Comparison of ENCODE assay signal across 8 mouse cellular contexts in the genomic region with DNA sequence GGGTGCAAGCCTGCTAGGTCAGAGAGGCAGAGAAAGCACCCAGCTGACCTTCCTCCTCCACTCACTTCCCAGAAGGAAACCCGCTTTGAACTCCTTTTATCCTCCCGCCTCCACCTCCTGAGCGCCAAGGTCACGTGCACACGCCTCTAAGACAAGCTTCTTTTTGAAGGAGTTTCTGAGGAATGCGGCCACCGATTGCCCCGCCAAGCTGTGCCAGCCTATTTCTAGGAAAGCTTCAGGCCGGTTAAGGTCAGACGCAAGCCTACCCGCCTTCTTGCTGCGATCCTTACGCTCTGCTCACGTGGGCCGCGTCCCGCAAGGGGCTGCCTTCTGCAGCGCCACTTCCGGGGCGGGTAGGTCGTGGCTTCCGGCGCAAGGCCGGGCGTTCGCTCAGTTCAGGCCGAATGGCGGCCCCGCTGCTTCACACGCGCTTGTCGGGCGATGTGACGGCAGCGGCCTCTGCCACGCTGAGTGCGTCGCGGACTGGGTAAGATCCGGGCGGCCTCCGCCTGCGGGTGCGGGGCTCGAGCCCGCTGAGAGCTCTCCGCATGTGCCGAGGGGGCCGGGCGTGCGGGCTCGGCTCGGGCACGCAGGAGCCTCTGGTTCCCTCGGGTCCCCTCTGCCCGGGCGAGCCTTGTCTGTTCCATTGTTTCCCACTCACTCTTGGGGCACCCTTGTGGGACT. TPM values are rescaled to one million over a fixed set of nuclear protein-coding genes. Genes with fewer than 3 reads are reported as not detected.
DNase-seq lines count a peak whose midpoint lies in the region; ATAC-seq and TF ChIP-seq lines count a peak whose summit lies in the region.

Rrn3 (plus strand) TSS at position 356 of the 684 bp plus-strand sequence.

- under 1% methylated on average over 57 of the region's 57 CpGs for WGBS in forebrain, embryonic 15.5 days
- whole genome bisulfite sequencing in lung, adult 2 months, result under 1% methylated on average over 57 of the region's 57 CpGs

- H3K27ac ChIP-seq in ES-E14 (ENCODE audit: insufficient read depth, low read depth, low read length, poor library complexity, severe bottlenecking), result peak within 1 kb of the TSS; percentile 94
- peak within 1 kb of the TSS; percentile 76 for H3K27ac ChIP-seq in forebrain, embryonic 15.5 days (replicated peaks)

- H3K9me3 ChIP-seq in ES-E14 (ENCODE audit: control insufficient read depth, insufficient read depth, low read depth, low read length), result peaks cover 15% of the 10 kb centered on the region
- no peaks in the 10 kb centered on the region for H3K9me3 ChIP-seq in forebrain, embryonic 15.5 days

- in situ Hi-C loops in ES-E14 (cut with MboI; ENCODE audit: low sequenced_read_pairs in 2 of 2, unreplicated experiment in 2 of 2), result no loop called here

- H3K36me3 ChIP-seq in ES-E14 (ENCODE audit: control insufficient read depth, insufficient read depth, low read length, poor library complexity, severe bottlenecking), result peaks cover 20% of the 10 kb centered on the region
- H3K36me3 ChIP-seq in forebrain, embryonic 15.5 days, result peaks cover 19% of the 10 kb centered on the region

- peaks cover under 1 to 5% of the 10 kb centered on the region in 2 experiments for H3K4me1 ChIP-seq in ES-E14 (ENCODE audit: control insufficient read depth in 2 of 2, insufficient read depth in 2 of 2, low read length in 2 of 2, poor library complexity in 1 of 2)
- peaks cover 19% of the 10 kb centered on the region for H3K4me1 ChIP-seq in forebrain, embryonic 15.5 days
- H3K4me1 ChIP-seq in lung, adult 2 months (ENCODE audit: control insufficient read depth, insufficient read depth, low read length), result peaks cover 7% of the 10 kb centered on the region

- peak within 1 kb of the TSS; percentile 97 for H3K9ac ChIP-seq in ES-E14 (ENCODE audit: insufficient read depth, low read depth, low read length, poor library complexity, severe bottlenecking)
- H3K9ac ChIP-seq in forebrain, embryonic 15.5 days (replicated peaks), result peak within 1 kb of the TSS; percentile 85

- peak; percentile 99 for ATAC-seq in forebrain, embryonic 15.5 days (replicated peaks)
- ATAC-seq in neutrophil, adult 5-6 weeks (ENCODE audit: extremely low read depth, insufficient number of reproducible peaks, low FRiP score, poor library complexity, severe bottlenecking), result peak; percentile 98

- TF ChIP-seq CTCF in lung, adult 2 months (IDR thresholded peaks at IDR 0.05; ENCODE audit: insufficient read depth, low read length), result no peak

- intact Hi-C loops in heart, postnatal 25 days (cut with DNase I), result loop anchor here (2.0 kb wide), 1 partner anchor 38 kb away; the partner anchor contains the start of gene Ntan1

- H3K27me3 ChIP-seq in forebrain, embryonic 15.5 days, result no peaks in the 10 kb centered on the region

- H3K4me2 ChIP-seq in forebrain, embryonic 15.5 days (replicated peaks), result peak within 1 kb of the TSS; percentile 44

- H3K4me3 ChIP-seq in ES-E14 (ENCODE audit: insufficient read depth in 1 of 2, low read depth in 1 of 2, low read length in 2 of 2, poor library complexity in 1 of 2, severe bottlenecking in 1 of 2), result peak within 1 kb of the TSS; percentile 85 to 95
- H3K4me3 ChIP-seq in forebrain, embryonic 15.5 days, result peak within 1 kb of the TSS; percentile 80
- H3K4me3 ChIP-seq in lung, adult 2 months (replicated peaks; ENCODE audit: extremely low read depth, low read depth, low read length), result peak within 1 kb of the TSS; percentile 91

- DNase-seq in ES-E14 (ENCODE audit: low read depth, low spot score), result peak; percentile 84
- peak; percentile 90 for DNase-seq in cerebellum, adult 11-12 months
- peak; percentile 81 for DNase-seq in heart, postnatal 25 days (ENCODE audit: low spot score)
- DNase-seq in layer of hippocampus, adult 18-20 months (ENCODE audit: low spot score in 2 of 2), result peak; percentile 88 to 93
- peak; percentile 89 for DNase-seq in lung, adult 2 months
- DNase-seq in thymus, adult 18-20 months, result peak; percentile 79 to 81

- TF ChIP-seq POLR2A in lung, adult 2 months (IDR thresholded peaks at IDR 0.05; ENCODE audit: borderline replicate concordance, extremely low read depth, low read depth, low read length), result peak; percentile 96

TF ChIP-seq in ES-E14, 5 proteins besides CTCF, POLR2A, EP300 and RAD21:
- TF ChIP-seq HCFC1 (IDR thresholded peaks at IDR 0.05; ENCODE audit: borderline replicate concordance, insufficient read depth, low read length) (peak; percentile 68; the same call in 1 of the 2 replicates), CHD2 (IDR thresholded peaks at IDR 0.05; ENCODE audit: low read depth, low read length) (no peak)
TF ChIP-seq in ES-E14: peak in this region for 1.

RNA-seq across cellular contexts. Expression of gene Rrn3, which starts in this region (rescaled TPM):
- 125 and 147 TPM in 2 replicates for total RNA-seq in ES-E14 (2012; rRNA removed)
- polyA plus RNA-seq in forebrain, embryonic 15.5 days (2015; fragmentation: Nextera tagmentation; extraction: Ambion mirVana), result 108 and 110 TPM in 2 replicates
- total RNA-seq in heart, postnatal 25 days (2021), result 10 to 100 TPM; 37.5 to 38.3 TPM
- total RNA-seq in layer of hippocampus, adult 18-20 months (2021), result 10 to 100 TPM; 51.3 to 51.5 TPM
- 6.5 and 9.2 TPM in 2 replicates for polyA plus RNA-seq in lung, adult 2 months (2012; rRNA removed)
- 21.5 and 23.9 TPM in 2 replicates for total RNA-seq in neutrophil, adult 5-6 weeks (2017)

Comparison
In these comparisons a context has a peak if more than half of its experiments do, and no peak if none do; other contexts are left out.
1. Peak in every context shown above with its lines: DNase-seq, ATAC-seq, H3K4me3 ChIP-seq and H3K27ac ChIP-seq.
2. RNA of gene Rrn3 (polyA plus RNA-seq): 108 to 110 TPM in forebrain, embryonic 15.5 days; 6.5 to 9.2 TPM in lung, adult 2 months; every median in the first group is over 10 times any median in the second.